ENCODE assay signal across 8 mouse cellular contexts in genomic region chr15:83099533-83100331, GRCm38 (mm10). TPM values are rescaled to one million over a fixed set of nuclear protein-coding genes. Genes with fewer than 3 reads are reported as not detected.
DNase-seq lines count a peak whose midpoint lies in the region; ATAC-seq and TF ChIP-seq lines count a peak whose summit lies in the region.

No protein-coding gene starts in this region.

- H3K27ac ChIP-seq in forebrain, embryonic 14.5 days (ENCODE audit: low read depth, low read length): no peak overlapping the region

- no peaks in the 10 kb centered on the region for H3K9me3 ChIP-seq in G1E (replicated peaks)
- no peaks in the 10 kb centered on the region for H3K9me3 ChIP-seq in forebrain, embryonic 14.5 days (replicated peaks; ENCODE audit: control insufficient read depth, low read length)

- no peak for TF ChIP-seq CTCF in G1E (IDR thresholded peaks at IDR 0.05; ENCODE audit: low read depth, low read length)

- H3K4me3 ChIP-seq in G1E (ENCODE audit: low read depth, low read length): peak overlapping the region; percentile 84
- H3K4me3 ChIP-seq in forebrain, embryonic 14.5 days (ENCODE audit: low read depth, low read length): peak overlapping the region; percentile 29

- DNase-seq in G1E (ENCODE audit: low spot score): peak; percentile 93
- DNase-seq in brain, adult 2 months (ENCODE audit: low read depth, low spot score): peak; percentile 44
- DNase-seq in forebrain, embryonic 14.5 days (ENCODE audit: low spot score): peak; percentile 78
- peak; percentile 96 for DNase-seq in heart, postnatal 4 days
- DNase-seq in layer of hippocampus, postnatal 10 days (ENCODE audit: low spot score in 2 of 2): peak; percentile 73 to 80
- DNase-seq in retina, postnatal 7 days (ENCODE audit: low read depth, low spot score): peak; percentile 49
- DNase-seq in urinary bladder, postnatal 14 days (ENCODE audit: low spot score): peak; percentile 95

- H3K27me3 ChIP-seq in G1E (ENCODE audit: insufficient read depth, low read length): peaks cover 3% of the 10 kb centered on the region; the same call in 1 of the 2 replicates
- H3K27me3 ChIP-seq in forebrain, embryonic 14.5 days (replicated peaks; ENCODE audit: control insufficient read depth, insufficient read depth, low read length): peaks cover 4% of the 10 kb centered on the region; the same call in 1 of the 2 replicates

- 1% methylated on average over 31 of the region's 31 CpGs for WGBS in forebrain, embryonic 14.5 days

- H3K36me3 ChIP-seq in G1E (replicated peaks): peaks cover 33% of the 10 kb centered on the region
- no peaks in the 10 kb centered on the region for H3K36me3 ChIP-seq in forebrain, embryonic 14.5 days (ENCODE audit: control insufficient read depth, insufficient read depth, low read length)

- peak overlapping the region; percentile 51 for H3K9ac ChIP-seq in forebrain, embryonic 14.5 days (ENCODE audit: low read length)

- peak; percentile 93 for ATAC-seq in G1E (ENCODE audit: extremely low read depth, insufficient number of reproducible peaks, low FRiP score, poor library complexity, severe bottlenecking)
- peak; percentile 94 for ATAC-seq in forebrain, embryonic 14.5 days
- peak; percentile 98 for ATAC-seq in megakaryocyte, adult 5-6 weeks (ENCODE audit: poor library complexity, severe bottlenecking)

- peak overlapping the region; percentile 53 for H3K4me2 ChIP-seq in forebrain, embryonic 14.5 days (ENCODE audit: low read length)

- peaks cover 23% of the 10 kb centered on the region for H3K4me1 ChIP-seq in G1E (ENCODE audit: insufficient read depth, low read depth, low read length)
- peaks cover 6% of the 10 kb centered on the region; the same call in 1 of the 2 replicates for H3K4me1 ChIP-seq in forebrain, embryonic 14.5 days (ENCODE audit: control insufficient read depth, insufficient read depth, low read length)

RNA-seq across cellular contexts. Expression of gene Serhl, which starts 10.4 kb away (rescaled TPM):
- total RNA-seq in G1E (2014; fragmentation: Nextera tagmentation) (25.4 and 40.5 TPM in 2 replicates), G1E (2017) (29.5 and 32.7 TPM in 2 replicates)
- 2.3 and 3.1 TPM in 2 replicates for polyA plus RNA-seq in G1E (2012)
- polyA plus RNA-seq in forebrain, embryonic 14.5 days (2014; fragmentation: Nextera tagmentation; extraction: Ambion mirVana): 32.7 and 37.6 TPM in 2 replicates
- total RNA-seq in heart, postnatal 4 days (2021): 10 to 100 TPM; 73.2 to 74.7 TPM
- 10 to 100 TPM; 11.6 to 12.0 TPM for total RNA-seq in layer of hippocampus, postnatal 10 days (2021)
- total RNA-seq in megakaryocyte, adult 5-6 weeks (2015): 36.6 and 46.4 TPM in 2 replicates
- total RNA-seq in megakaryocyte, adult 5-6 weeks (2017): 27.0 and 34.6 TPM in 2 replicates

RNA-seq across cellular contexts. Expression of gene Rrp7a, which starts 22.9 kb away (rescaled TPM):
- 34.0 and 53.7 TPM in 2 replicates for total RNA-seq in G1E (2014; fragmentation: Nextera tagmentation)
- 73.2 and 89.2 TPM in 2 replicates for total RNA-seq in G1E (2017)
- 56.2 and 126 TPM in 2 replicates for polyA plus RNA-seq in G1E (2012)
- 64.2 and 67.3 TPM in 2 replicates for polyA plus RNA-seq in forebrain, embryonic 14.5 days (2014; fragmentation: Nextera tagmentation; extraction: Ambion mirVana)
- total RNA-seq in heart, postnatal 4 days (2021): 10 to 100 TPM; 54.6 to 56.3 TPM
- total RNA-seq in layer of hippocampus, postnatal 10 days (2021): 100 to 1,000 TPM; 123 to 128 TPM
- total RNA-seq in megakaryocyte, adult 5-6 weeks (2015): 17.5 and 21.2 TPM in 2 replicates
- 50.8 and 57.9 TPM in 2 replicates for total RNA-seq in megakaryocyte, adult 5-6 weeks (2017)

RNA-seq across cellular contexts. Expression of gene Poldip3, which starts 49.5 kb away (rescaled TPM):
- total RNA-seq in G1E (2014; fragmentation: Nextera tagmentation): 99.3 and 108 TPM in 2 replicates
- total RNA-seq in G1E (2017): 109 and 120 TPM in 2 replicates
- 237 and 272 TPM in 2 replicates for polyA plus RNA-seq in G1E (2012)
- 158 and 167 TPM in 2 replicates for polyA plus RNA-seq in forebrain, embryonic 14.5 days (2014; fragmentation: Nextera tagmentation; extraction: Ambion mirVana)
- 10 to 100 TPM; 52.6 to 58.4 TPM for total RNA-seq in heart, postnatal 4 days (2021)
- total RNA-seq in layer of hippocampus, postnatal 10 days (2021): 10 to 100 TPM; 82.6 to 83.2 TPM
- total RNA-seq in megakaryocyte, adult 5-6 weeks (2015): 41.5 and 45.2 TPM in 2 replicates
- total RNA-seq in megakaryocyte, adult 5-6 weeks (2017): 96.6 and 118 TPM in 2 replicates

Comparison
In these comparisons a context has a peak if more than half of its experiments do, and no peak if none do; other contexts are left out.
1. DNase-seq: peak in every context shown above with its lines; median percentile 96 in heart, postnatal 4 days; 95 in urinary bladder, postnatal 14 days; 93 in G1E; 78 in forebrain, embryonic 14.5 days; 76 in layer of hippocampus, postnatal 10 days; 49 in retina, postnatal 7 days; 44 in brain, adult 2 months.